Mouse (Mus musculus): Measurements from ENCODE around the gene Epb42. TPM values are rescaled to one million over a fixed set of nuclear protein-coding genes. Genes with fewer than 3 reads are reported as not detected.

The Epb42 gene
- polyA plus RNA-seq (2012; rRNA removed): 23.4 and 37.1 TPM in 2 replicates

DNA sequence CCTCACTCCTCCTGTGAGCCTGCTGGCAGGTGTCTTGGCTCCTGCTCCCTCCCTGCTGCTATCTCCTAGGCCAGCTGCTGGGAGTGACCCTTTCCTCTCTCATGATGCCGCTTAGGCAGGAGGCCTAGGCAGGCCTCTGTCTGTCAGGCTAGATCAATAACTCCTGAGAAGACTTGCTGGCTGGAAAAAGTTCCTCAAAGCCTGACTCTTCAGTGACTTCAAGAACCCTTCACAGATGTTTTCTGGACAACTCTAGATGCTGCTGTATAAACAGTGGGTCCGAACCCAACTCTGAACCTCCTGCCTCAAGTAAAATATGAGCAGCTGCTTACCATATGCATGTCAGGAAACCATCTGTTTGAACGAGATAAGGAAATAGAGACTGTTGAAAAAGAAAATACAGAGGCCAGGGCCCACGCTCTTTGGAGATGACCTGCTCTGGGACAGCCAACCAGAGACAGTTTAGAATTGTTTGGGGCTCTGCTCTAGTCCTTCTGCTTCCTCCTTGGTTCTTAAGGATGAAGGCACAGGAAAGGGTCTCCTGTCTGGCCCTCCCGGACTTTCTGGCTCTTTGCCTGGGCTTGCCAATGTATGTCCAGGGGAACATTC, at the start of gene Epb42:
Gene Epb42 (minus strand): TSS at position 340 of the 609 bp plus-strand sequence.
- no peak for DNase-seq (ENCODE audit: low read depth in 1 of 2, low spot score in 2 of 2)
- Histone ChIP-seq H3K36me3 (ENCODE audit: control insufficient read depth, insufficient read depth, low read length) (no peaks in the 10 kb centered on the region), H3K27ac (ENCODE audit: insufficient read depth, low read length) (peak within 1 kb of the TSS; percentile 45; the same call in 1 of the 2 replicates), H3K27me3 (ENCODE audit: control insufficient read depth, insufficient read depth, low read length) (no peaks in the 10 kb centered on the region), H3K4me3 (ENCODE audit: extremely low read depth, insufficient read depth, insufficient read length) (no peak within 1 kb of the TSS), H3K4me1 (ENCODE audit: control insufficient read depth, insufficient read depth, insufficient read length) (no peaks in the 10 kb centered on the region)
- 47% methylated on average over 5 of the region's 5 CpGs for WGBS
- no peak for TF ChIP-seq CTCF (IDR thresholded peaks at IDR 0.05; ENCODE audit: extremely low read depth, insufficient read depth, insufficient read length, insufficient replicate concordance)
- TF ChIP-seq POLR2A (IDR thresholded peaks at IDR 0.05; ENCODE audit: low read depth, low read length): no peak

DNA sequence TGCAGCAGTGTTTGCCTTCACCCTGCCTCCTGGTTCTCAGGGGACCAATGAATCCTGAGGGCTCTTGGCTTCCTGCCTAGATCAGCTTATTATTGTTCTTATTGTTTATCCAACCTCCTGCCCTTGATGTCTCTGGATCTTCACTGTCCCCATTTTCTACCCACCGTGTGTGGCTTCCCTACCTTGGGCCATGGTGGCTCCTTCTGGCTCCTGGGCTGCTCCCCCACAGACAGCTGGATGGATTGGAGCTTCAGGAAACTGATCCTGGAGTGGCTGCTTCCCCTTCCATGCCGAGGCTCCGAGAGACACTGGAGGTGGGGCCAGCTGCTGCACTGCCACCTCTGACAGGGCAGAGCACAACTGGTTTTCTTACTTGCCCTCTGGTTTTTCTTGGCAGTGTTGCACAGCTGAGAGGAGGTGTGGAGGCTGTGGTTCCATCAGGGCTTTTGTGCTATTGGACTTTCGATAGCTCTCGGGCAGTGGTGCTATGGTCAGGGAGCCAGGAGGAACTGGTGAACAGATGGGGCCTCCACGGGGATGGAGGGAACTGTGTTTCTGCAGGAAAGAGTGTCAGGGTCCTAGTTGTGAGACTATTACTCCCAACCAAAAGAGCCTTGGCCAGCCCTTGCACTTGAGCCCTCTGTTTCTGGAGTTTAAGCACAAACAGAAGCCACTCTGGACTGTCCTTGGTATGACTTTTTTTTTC, 48.8 kb upstream of the Epb42 start, which contains the start of gene Tgm5:
Gene Tgm5 (minus strand): TSS at position 362 of the 706 bp plus-strand sequence.
- TF ChIP-seq POLR2A (IDR thresholded peaks at IDR 0.05; ENCODE audit: low read depth, low read length): no peak
- TF ChIP-seq CTCF (IDR thresholded peaks at IDR 0.05; ENCODE audit: extremely low read depth, insufficient read depth, insufficient read length, insufficient replicate concordance): no peak
- Histone ChIP-seq H3K27me3 (ENCODE audit: control insufficient read depth, insufficient read depth, low read length) (no peaks in the 10 kb centered on the region), H3K36me3 (ENCODE audit: control insufficient read depth, insufficient read depth, low read length) (no peaks in the 10 kb centered on the region), H3K4me3 (ENCODE audit: extremely low read depth, insufficient read depth, insufficient read length) (no peak within 1 kb of the TSS), H3K4me1 (ENCODE audit: control insufficient read depth, insufficient read depth, insufficient read length) (no peaks in the 10 kb centered on the region), H3K27ac (ENCODE audit: insufficient read depth, low read length) (no peak within 1 kb of the TSS)
- 41% methylated on average over 6 of the region's 6 CpGs for WGBS
- DNase-seq (ENCODE audit: low read depth in 1 of 2, low spot score in 2 of 2): no peak

DNA sequence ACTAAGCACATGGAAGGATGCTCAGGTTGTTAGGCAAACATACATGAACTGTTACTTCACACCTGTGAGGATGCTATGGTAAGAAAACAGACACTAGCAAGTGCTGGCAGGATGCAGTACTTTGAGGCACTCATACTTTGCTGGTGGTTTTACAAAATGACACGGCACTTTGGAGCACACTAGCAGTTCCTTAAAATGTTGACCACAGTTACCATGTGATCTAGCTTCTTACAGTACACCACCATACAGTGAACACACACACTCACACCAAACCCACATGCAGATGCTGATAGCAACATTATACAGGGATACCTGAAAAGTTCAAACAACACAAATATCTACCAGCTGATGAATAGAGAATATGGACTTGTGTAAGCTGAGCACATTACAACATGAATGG, 45.8 kb upstream of the Epb42 start:
- TF ChIP-seq POLR2A (IDR thresholded peaks at IDR 0.05; ENCODE audit: low read depth, low read length): no peak
- no peak for TF ChIP-seq CTCF (IDR thresholded peaks at IDR 0.05; ENCODE audit: extremely low read depth, insufficient read depth, insufficient read length, insufficient replicate concordance)
- 6% methylated on average over 1 of the region's 1 CpGs for WGBS
- Histone ChIP-seq H3K27ac (ENCODE audit: insufficient read depth, low read length) (no peak overlapping the region), H3K36me3 (ENCODE audit: control insufficient read depth, insufficient read depth, low read length) (no peaks in the 10 kb centered on the region), H3K4me3 (ENCODE audit: extremely low read depth, insufficient read depth, insufficient read length) (no peak overlapping the region), H3K4me1 (ENCODE audit: control insufficient read depth, insufficient read depth, insufficient read length) (no peaks in the 10 kb centered on the region), H3K27me3 (ENCODE audit: control insufficient read depth, insufficient read depth, low read length) (no peaks in the 10 kb centered on the region)
- DNase-seq (ENCODE audit: low read depth in 1 of 2, low spot score in 2 of 2): no peak

DNA sequence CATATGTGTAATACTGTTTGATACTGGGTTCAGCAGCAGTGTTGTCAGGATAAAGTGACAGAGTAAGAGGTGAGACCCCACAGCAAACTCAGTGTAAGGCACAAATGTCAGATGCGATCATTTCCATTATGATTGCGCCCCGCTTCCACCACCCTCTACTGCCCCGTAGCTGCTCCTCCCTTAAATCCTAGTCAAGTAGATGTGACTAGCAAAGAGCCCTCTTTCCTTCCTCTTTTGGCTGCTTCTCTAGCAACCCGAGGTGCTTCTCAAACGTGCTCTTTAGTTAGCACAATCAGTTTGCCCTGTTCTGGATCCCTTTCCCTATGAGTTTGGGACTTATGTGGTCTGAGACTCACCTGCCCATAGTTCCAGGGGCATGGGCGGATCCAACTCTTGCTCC, 37.9 kb upstream of the Epb42 start:
- DNase-seq (ENCODE audit: low read depth in 1 of 2, low spot score in 2 of 2): no peak
- 23% methylated on average over 7 of the region's 7 CpGs for WGBS
- Histone ChIP-seq H3K27me3 (ENCODE audit: control insufficient read depth, insufficient read depth, low read length) (no peaks in the 10 kb centered on the region), H3K36me3 (ENCODE audit: control insufficient read depth, insufficient read depth, low read length) (no peaks in the 10 kb centered on the region), H3K4me3 (ENCODE audit: extremely low read depth, insufficient read depth, insufficient read length) (no peak overlapping the region), H3K27ac (ENCODE audit: insufficient read depth, low read length) (no peak overlapping the region), H3K4me1 (ENCODE audit: control insufficient read depth, insufficient read depth, insufficient read length) (no peaks in the 10 kb centered on the region)
- TF ChIP-seq POLR2A (IDR thresholded peaks at IDR 0.05; ENCODE audit: low read depth, low read length): no peak
- no peak for TF ChIP-seq CTCF (IDR thresholded peaks at IDR 0.05; ENCODE audit: extremely low read depth, insufficient read depth, insufficient read length, insufficient replicate concordance)

DNA sequence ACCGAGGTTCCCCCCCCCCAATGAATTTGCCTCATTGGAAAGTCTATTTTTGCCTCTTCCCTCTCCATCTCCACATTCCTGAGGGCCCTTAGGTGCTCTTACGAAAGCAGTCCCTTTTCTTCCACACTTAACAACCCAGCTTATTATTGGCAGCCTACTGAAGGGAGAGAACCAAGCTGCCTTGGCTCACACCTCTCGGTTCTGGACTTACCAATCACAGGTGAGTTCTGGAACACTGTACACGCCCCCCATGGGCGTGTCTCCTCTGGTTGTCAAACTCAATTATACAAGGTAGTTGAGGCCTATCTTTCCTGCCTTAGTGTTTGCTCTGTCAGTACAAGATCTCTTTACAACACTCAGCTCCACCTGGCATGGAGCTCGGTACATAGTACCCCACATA, 35.0 kb upstream of the Epb42 start:
- WGBS: 90% methylated on average over 6 of the region's 6 CpGs
- H3K4me1 ChIP-seq (ENCODE audit: control insufficient read depth, insufficient read depth, insufficient read length): no peaks in the 10 kb centered on the region
- no peak for DNase-seq (ENCODE audit: low read depth in 1 of 2, low spot score in 2 of 2)

DNA sequence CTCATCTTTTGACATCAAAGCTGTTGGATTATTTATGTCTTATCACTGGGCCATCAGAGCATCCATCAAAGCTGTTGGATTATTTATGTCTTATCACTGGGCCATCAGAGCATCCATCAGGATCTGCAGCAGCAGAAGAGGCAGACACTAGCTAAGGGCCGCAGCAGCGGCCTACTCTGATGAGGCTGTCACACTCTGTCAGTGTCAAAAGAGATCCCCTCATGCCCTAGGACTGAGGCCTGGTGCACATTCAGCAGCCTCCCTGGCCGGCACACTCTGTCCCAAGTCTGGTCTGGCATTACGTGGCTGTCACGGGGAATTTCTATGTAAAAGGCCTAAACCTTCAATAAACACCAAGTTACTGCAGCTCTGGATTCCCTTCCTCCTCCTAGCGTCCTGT, 32.6 kb upstream of the Epb42 start:
- no peak overlapping the region for H3K27ac ChIP-seq (ENCODE audit: insufficient read depth, low read length)
- no peak for DNase-seq (ENCODE audit: low read depth in 1 of 2, low spot score in 2 of 2)
- H3K27me3 ChIP-seq (ENCODE audit: control insufficient read depth, insufficient read depth, low read length): no peaks in the 10 kb centered on the region
- no peak for TF ChIP-seq CTCF (IDR thresholded peaks at IDR 0.05; ENCODE audit: extremely low read depth, insufficient read depth, insufficient read length, insufficient replicate concordance)
- H3K36me3 ChIP-seq (ENCODE audit: control insufficient read depth, insufficient read depth, low read length): no peaks in the 10 kb centered on the region
- 89% methylated on average over 6 of the region's 6 CpGs for WGBS
- H3K4me3 ChIP-seq (ENCODE audit: extremely low read depth, insufficient read depth, insufficient read length): no peak overlapping the region
- no peaks in the 10 kb centered on the region for H3K4me1 ChIP-seq (ENCODE audit: control insufficient read depth, insufficient read depth, insufficient read length)

More for the DNA sequence above, 35.0 kb upstream of the Epb42 start:
- no peaks in the 10 kb centered on the region for H3K27me3 ChIP-seq (ENCODE audit: control insufficient read depth, insufficient read depth, low read length)
- no peak for TF ChIP-seq POLR2A (IDR thresholded peaks at IDR 0.05; ENCODE audit: low read depth, low read length)
- TF ChIP-seq CTCF (IDR thresholded peaks at IDR 0.05; ENCODE audit: extremely low read depth, insufficient read depth, insufficient read length, insufficient replicate concordance): no peak
- no peak overlapping the region for H3K27ac ChIP-seq (ENCODE audit: insufficient read depth, low read length)
- no peaks in the 10 kb centered on the region for H3K36me3 ChIP-seq (ENCODE audit: control insufficient read depth, insufficient read depth, low read length)
- no peak overlapping the region for H3K4me3 ChIP-seq (ENCODE audit: extremely low read depth, insufficient read depth, insufficient read length)

DNA sequence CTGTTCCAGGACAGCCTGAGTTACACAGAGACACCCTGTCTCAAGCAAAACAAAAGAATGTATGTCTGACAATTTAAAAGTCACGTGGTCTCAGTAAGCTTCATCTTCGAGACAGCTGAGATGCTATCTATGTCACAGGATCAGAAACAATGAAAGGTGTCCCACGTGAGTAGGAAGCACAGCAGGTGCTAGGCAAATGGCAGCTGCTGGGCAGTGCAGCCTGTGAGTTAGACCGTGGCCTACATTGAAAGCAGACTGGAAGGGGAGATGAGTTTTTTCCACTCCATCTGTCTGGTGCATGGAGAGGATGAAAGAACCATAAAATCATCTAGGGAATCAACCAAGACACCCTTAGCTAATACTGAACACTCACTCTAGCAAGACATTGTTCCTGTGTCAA, 30.2 kb upstream of the Epb42 start:
- Histone ChIP-seq H3K4me1 (ENCODE audit: control insufficient read depth, insufficient read depth, insufficient read length) (no peaks in the 10 kb centered on the region), H3K27me3 (ENCODE audit: control insufficient read depth, insufficient read depth, low read length) (no peaks in the 10 kb centered on the region), H3K36me3 (ENCODE audit: control insufficient read depth, insufficient read depth, low read length) (no peaks in the 10 kb centered on the region), H3K4me3 (ENCODE audit: extremely low read depth, insufficient read depth, insufficient read length) (no peak overlapping the region), H3K27ac (ENCODE audit: insufficient read depth, low read length) (no peak overlapping the region)
- DNase-seq (ENCODE audit: low read depth in 1 of 2, low spot score in 2 of 2): no peak
- TF ChIP-seq CTCF (IDR thresholded peaks at IDR 0.05; ENCODE audit: extremely low read depth, insufficient read depth, insufficient read length, insufficient replicate concordance) (no peak), POLR2A (IDR thresholded peaks at IDR 0.05; ENCODE audit: low read depth, low read length) (no peak)
- 73% methylated on average over 4 of the region's 4 CpGs for WGBS
